Mouse (Mus musculus): Measurements from ENCODE around the gene Tcea3. TPM values are rescaled to one million over a fixed set of nuclear protein-coding genes. Genes with fewer than 3 reads are reported as not detected.

Gene Tcea3
- total RNA-seq, 2 experiments from 2014 or later: not detected

GRCm38 (mm10) chr4:136238669-136239068 lies 8.9 kb upstream of the Tcea3 start:
- no peak for ATAC-seq (replicated peaks; ENCODE audit: poor library complexity, severe bottlenecking)

GRCm38 (mm10) chr4:136239111-136239510 lies 8.4 kb upstream of the Tcea3 start:
- ATAC-seq (replicated peaks; ENCODE audit: poor library complexity, severe bottlenecking): no peak

GRCm38 (mm10) chr4:136239622-136240021 lies 7.9 kb upstream of the Tcea3 start:
- peak; percentile 89 for ATAC-seq (replicated peaks; ENCODE audit: poor library complexity, severe bottlenecking)

GRCm38 (mm10) chr4:136240123-136240522 lies 7.4 kb upstream of the Tcea3 start:
- peak; percentile 36 for ATAC-seq (replicated peaks; ENCODE audit: poor library complexity, severe bottlenecking)

- no peak for ATAC-seq (replicated peaks; ENCODE audit: poor library complexity, severe bottlenecking)
These were observed 6.6 kb upstream of the Tcea3 start for GRCm38 (mm10) chr4:136240955-136241354.

- no peak for ATAC-seq (replicated peaks; ENCODE audit: poor library complexity, severe bottlenecking)
These were observed 5.3 kb upstream of the Tcea3 start for GRCm38 (mm10) chr4:136242065-136242703.

- ATAC-seq (replicated peaks; ENCODE audit: poor library complexity, severe bottlenecking): no peak
These were observed 4.8 kb upstream of the Tcea3 start for GRCm38 (mm10) chr4:136242728-136243127.

- ATAC-seq (replicated peaks; ENCODE audit: poor library complexity, severe bottlenecking): no peak
These were observed 3.3 kb upstream of the Tcea3 start for GRCm38 (mm10) chr4:136244208-136244607.

GRCm38 (mm10) chr4:136245681-136246080 lies 1.8 kb upstream of the Tcea3 start:
- no peak for ATAC-seq (replicated peaks; ENCODE audit: poor library complexity, severe bottlenecking)

- ATAC-seq (replicated peaks; ENCODE audit: poor library complexity, severe bottlenecking): no peak
These were observed 960 bp upstream of the Tcea3 start for GRCm38 (mm10) chr4:136246568-136246969.

GRCm38 (mm10) chr4:136247386-136247728 lies 172 bp upstream of the Tcea3 start:
- ATAC-seq (replicated peaks; ENCODE audit: poor library complexity, severe bottlenecking): no peak

GRCm38 (mm10) chr4:136248464-136249331 lies 1.2 kb downstream of the Tcea3 start:
- no peak for ATAC-seq (replicated peaks; ENCODE audit: poor library complexity, severe bottlenecking)

GRCm38 (mm10) chr4:136249332-136249647 lies 1.8 kb downstream of the Tcea3 start:
- ATAC-seq (replicated peaks; ENCODE audit: poor library complexity, severe bottlenecking): no peak

- ATAC-seq (replicated peaks; ENCODE audit: poor library complexity, severe bottlenecking): no peak
These were observed 2.3 kb downstream of the Tcea3 start for GRCm38 (mm10) chr4:136249780-136250179.

- ATAC-seq (replicated peaks; ENCODE audit: poor library complexity, severe bottlenecking): no peak
These were observed 8.4 kb downstream of the Tcea3 start for GRCm38 (mm10) chr4:136255919-136256318.

- ATAC-seq (replicated peaks; ENCODE audit: poor library complexity, severe bottlenecking): no peak
These were observed 9.2 kb downstream of the Tcea3 start for GRCm38 (mm10) chr4:136256696-136257095.

- ATAC-seq (replicated peaks; ENCODE audit: poor library complexity, severe bottlenecking): no peak
These were observed 12.4 kb downstream of the Tcea3 start for GRCm38 (mm10) chr4:136259916-136260315.

- peak; percentile 79 for ATAC-seq (replicated peaks; ENCODE audit: poor library complexity, severe bottlenecking)
These were observed 13.1 kb downstream of the Tcea3 start for GRCm38 (mm10) chr4:136260491-136261180.

GRCm38 (mm10) chr4:136261912-136262311 lies 14.4 kb downstream of the Tcea3 start:
- ATAC-seq (replicated peaks; ENCODE audit: poor library complexity, severe bottlenecking): no peak

GRCm38 (mm10) chr4:136263555-136263954 lies 16.0 kb downstream of the Tcea3 start:
- ATAC-seq (replicated peaks; ENCODE audit: poor library complexity, severe bottlenecking): no peak

- peak; percentile 98 for ATAC-seq (replicated peaks; ENCODE audit: poor library complexity, severe bottlenecking)
These were observed 19.3 kb downstream of the Tcea3 start for GRCm38 (mm10) chr4:136266716-136267343.
